Mouse (Mus musculus) myocyte (in vitro differentiated cells): ENCODE measurements around the gene Esr2.

Source experiments
- CEBPB ChIP-seq: IDR thresholded peaks from 2 replicates; pipeline ENCODE4 v1.6.1; 2011; ENCODE audit warnings: mild to moderate bottlenecking, moderate library complexity; ENCODE audit not compliant: poor library complexity, insufficient read depth, severe bottlenecking
- E2F4 ChIP-seq: IDR thresholded peaks from one replicate; pipeline ENCODE4 v1.6.1; 2011; ENCODE audit warnings: mild to moderate bottlenecking, control low read depth, moderate library complexity; ENCODE audit not compliant: insufficient read depth
- MYOD1 ChIP-seq, 3 experiments: IDR thresholded peaks; one replicate each; pipeline ENCODE4 v1.6.1; 2011; ENCODE audit warnings: control low read depth in 2 of 3, low read depth in 2 of 3, mild to moderate bottlenecking in 2 of 3, moderate library complexity in 1 of 3; ENCODE audit not compliant: insufficient read length in 2 of 3, control insufficient read depth in 1 of 3
- POLR2A ChIP-seq: IDR thresholded peaks from one replicate; pipeline ENCODE4 v1.6.1; 2011; ENCODE audit warnings: low read depth, mild to moderate bottlenecking, control low read depth, moderate library complexity; ENCODE audit not compliant: insufficient read length
- POLR2AphosphoS2 ChIP-seq: IDR thresholded peaks from one replicate; pipeline ENCODE4 v1.6.1; 2011; ENCODE audit warnings: low read depth, control low read depth; ENCODE audit not compliant: insufficient read length
- SRF ChIP-seq: IDR thresholded peaks from one replicate; pipeline ENCODE4 v1.6.1; 2011; ENCODE audit warnings: low read depth; ENCODE audit not compliant: control insufficient read depth, insufficient read length
- TCF12 ChIP-seq: IDR thresholded peaks from one replicate; pipeline ENCODE4 v1.6.1; 2011; ENCODE audit warnings: mild to moderate bottlenecking, control low read depth; ENCODE audit not compliant: poor library complexity, insufficient read depth, severe bottlenecking
- TCF3 ChIP-seq: IDR thresholded peaks from one replicate; pipeline ENCODE4 v1.6.1; 2011; ENCODE audit warnings: low read depth, control low read depth; ENCODE audit not compliant: insufficient read length
- USF1 ChIP-seq: IDR thresholded peaks from one replicate; pipeline ENCODE4 v1.6.1; 2011; ENCODE audit warnings: low read depth, mild to moderate bottlenecking, control low read depth, moderate library complexity

DNA sequence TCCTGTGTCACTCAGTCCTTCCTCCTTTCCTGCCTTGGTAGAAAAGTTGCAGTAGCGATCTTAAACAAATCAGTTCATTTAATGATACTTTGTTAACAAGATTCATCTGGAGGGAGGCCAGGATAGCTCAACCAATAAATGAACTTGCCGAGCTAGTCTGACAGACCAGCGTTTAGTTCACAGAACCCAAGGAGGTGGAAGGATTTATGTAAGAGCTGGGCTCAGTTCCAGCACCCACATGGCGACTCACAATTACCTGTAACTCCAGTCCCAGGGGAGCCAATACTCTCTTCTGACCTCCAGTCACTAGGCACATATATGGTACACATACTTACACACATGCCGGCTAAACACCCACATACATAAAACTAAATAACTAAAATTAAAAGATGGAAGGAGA is 2.0 kb upstream of the Esr2 start:
- TF ChIP-seq POLR2A (no peak), SRF (no peak), TCF3 (no peak), E2F4 (no peak), POLR2AphosphoS2 (no peak), CEBPB (no peak), USF1 (no peak), TCF12 (no peak), MYOD1 (IDR thresholded peaks at IDR 0.05; ENCODE audit: control insufficient read depth in 1 of 3, insufficient read length in 2 of 3, low read depth in 2 of 3) (no peak)
